Mouse (Mus musculus): Measurements from ENCODE around the gene Bcar3. TPM values are rescaled to one million over a fixed set of nuclear protein-coding genes. Genes with fewer than 3 reads are reported as not detected.
A peak's percentile ranks its signal among the peaks of the same experiment; 100 is the strongest.

Gene Bcar3
- total RNA-seq, 2 experiments from 2014 or later = 14.7 to 15.4 TPM

DNA sequence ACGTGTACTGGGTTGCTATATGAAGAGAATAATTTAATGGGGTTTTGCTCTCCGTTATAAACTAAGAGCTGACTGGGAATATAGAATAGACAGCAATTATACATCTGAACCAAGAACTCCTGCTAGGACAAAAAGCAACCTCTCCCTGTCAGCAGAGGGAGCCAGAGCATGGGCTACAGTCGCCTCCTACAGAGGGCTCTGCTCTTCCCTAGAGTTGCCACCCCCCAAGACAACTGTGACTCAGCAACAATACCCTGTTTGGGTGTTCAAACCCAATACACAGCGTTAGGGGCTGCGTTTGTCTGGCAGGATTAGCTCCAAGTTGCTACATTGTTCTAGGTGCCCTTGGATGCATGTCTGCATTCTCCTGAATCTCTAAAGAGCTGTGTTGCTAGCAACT lies 1.6 kb downstream of the Bcar3 start:
- DNase-seq (ENCODE audit: extremely low spot score in 1 of 2, low spot score in 2 of 2) = peak; percentile 62 to 67
- intact Hi-C loops (cut with DNase I) = loop anchor here (1.0 to 10.0 kb wide), 3 partner anchors 172 to 629 kb away; partner anchors contain the start of gene 1810037I17Rik
- peak; percentile 75 for TF ChIP-seq CTCF (IDR thresholded peaks at IDR 0.05)
- no peak overlapping the region for H3K4me3 ChIP-seq
- H3K27ac ChIP-seq = peak overlapping the region; percentile 99

DNA sequence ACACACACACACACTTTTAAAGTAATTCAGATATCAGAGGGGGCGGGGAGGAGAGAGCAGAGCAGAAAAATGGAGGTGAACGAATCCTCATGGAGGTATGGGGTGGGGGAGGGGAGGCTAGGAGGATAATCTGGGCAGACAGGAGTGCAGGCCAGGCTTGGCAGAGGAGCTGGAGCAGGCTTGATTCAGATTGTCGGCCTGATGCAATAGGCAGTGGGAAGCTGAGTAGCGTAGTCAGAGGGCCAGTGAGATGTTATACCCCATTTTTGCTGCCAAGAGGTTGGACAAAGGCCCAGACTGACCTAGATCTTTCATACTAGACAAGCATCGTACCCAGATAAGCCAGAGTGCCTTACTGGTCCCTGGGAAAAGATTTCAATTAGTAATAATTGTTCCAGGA lies 3.0 kb downstream of the Bcar3 start:
- no peak overlapping the region for H3K27ac ChIP-seq
- intact Hi-C loops (cut with DNase I) = loop anchor here (5.0 to 10.0 kb wide), 2 partner anchors 170 to 628 kb away; partner anchors contain the start of gene 1810037I17Rik
- no peak for TF ChIP-seq CTCF (IDR thresholded peaks at IDR 0.05)
- H3K4me3 ChIP-seq = no peak overlapping the region
- no peak for DNase-seq (ENCODE audit: extremely low spot score in 1 of 2, low spot score in 2 of 2)

DNA sequence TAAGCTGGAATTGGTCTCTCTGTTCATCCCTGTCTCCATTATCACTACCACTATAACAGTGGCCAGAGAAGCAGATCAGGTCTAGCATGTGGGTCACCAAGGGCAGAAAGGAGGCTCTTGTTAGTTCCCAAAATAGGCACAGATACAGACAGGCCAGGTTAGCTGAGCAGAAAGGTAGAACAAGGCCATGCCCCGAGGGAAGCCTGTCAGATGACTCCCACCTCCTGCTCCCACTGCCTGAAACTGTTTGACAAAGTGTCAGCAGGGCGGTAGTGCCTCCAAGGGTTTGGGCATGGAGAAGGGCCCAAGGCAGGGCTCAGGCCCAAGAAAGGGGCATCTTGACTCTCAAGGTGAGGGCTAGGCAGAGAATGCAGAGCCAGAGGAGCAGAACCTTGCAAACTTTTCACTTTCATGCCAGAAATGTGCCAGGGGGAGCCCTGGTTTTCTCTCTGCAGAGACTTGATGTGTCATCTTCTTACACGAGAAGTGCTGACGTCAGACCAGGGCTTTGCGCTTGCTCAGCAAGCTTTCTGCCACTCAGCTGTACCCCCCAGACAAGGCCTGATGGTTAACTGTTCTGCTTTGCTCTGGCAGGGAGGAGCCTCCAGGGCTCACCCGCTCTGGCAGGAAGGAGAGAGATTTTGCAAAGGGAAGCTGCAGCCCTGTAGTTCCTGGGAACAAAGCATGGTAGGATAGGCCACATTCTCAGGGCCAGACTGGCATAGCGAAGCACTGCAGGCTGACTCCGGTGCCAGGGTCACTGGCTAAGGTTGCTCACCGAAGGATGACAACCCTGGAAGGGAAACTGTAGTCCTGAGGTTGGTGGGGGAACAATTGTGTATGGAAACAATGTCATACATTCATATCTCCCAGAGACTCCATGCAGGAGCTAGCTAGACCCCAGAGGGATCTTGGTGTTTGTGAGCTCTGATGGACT lies 7.3 kb downstream of the Bcar3 start:
- Histone ChIP-seq H3K27ac (peak overlapping the region; percentile 29; the same call in 1 of the 2 replicates), H3K4me3 (no peak overlapping the region)
- TF ChIP-seq CTCF (IDR thresholded peaks at IDR 0.05) = no peak; the same call in 1 of the 2 replicates
- intact Hi-C loops (cut with DNase I) = no loop called here
- DNase-seq (ENCODE audit: extremely low spot score in 1 of 2, low spot score in 2 of 2) = peak; percentile 63 to 77

DNA sequence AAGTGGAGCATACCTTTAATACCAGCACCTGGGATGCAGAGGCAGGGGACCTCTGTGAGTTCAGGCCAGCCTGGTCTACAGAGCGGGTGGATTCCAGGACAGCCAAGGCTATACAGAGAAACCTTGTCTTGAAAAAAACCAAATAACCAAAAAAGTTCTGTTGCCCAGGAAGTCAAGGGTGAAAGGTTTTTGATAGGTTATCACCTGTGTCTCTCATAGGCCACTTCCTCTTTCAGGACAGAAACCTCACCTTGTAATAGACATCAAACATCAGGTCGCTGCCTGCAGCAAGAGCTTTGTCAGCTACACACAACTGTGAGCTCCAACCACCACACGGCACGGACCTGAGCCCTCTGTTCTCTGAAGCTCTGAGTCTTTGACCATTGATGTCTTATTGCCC lies 10.6 kb downstream of the Bcar3 start:
- no peak for DNase-seq (ENCODE audit: extremely low spot score in 1 of 2, low spot score in 2 of 2)
- H3K4me3 ChIP-seq = no peak overlapping the region
- intact Hi-C loops (cut with DNase I) = no loop called here
- TF ChIP-seq CTCF (IDR thresholded peaks at IDR 0.05) = no peak
- H3K27ac ChIP-seq = no peak overlapping the region

DNA sequence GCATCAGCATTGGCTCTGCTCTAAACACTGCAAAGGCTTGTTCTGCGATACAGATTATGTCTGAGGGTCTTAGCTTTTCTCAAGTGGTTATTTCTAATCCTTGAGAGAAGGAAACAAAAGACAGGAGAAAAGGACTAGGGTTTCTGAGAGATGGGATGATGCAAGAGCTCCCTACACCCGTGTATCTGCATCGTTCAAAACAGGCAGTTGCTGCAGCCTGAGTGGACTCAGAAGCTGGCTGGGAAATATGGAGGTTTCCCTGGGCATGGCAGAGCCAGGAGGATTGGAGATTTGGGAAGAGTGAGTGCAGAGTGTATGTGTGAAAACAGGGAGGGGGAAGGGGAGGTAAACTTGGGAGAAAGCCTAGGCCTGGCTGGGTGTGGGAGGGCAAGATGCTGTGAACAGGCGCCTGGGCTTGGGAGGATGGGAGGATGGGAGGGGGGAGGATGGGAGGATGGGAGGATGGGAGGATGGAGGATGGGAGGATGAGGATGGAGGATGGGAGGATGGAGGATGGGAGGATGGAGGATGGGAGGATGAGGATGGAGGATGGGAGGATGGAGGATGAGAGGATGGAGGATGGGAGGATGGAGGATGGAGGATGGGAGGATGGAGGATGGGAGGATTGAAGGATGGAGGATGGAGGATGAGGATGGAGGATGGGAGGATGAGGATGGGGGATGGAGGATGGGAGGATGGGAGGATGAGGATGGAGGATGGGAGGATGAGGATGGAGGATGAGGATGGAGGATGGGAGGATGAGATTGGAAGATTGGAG lies 14.1 kb downstream of the Bcar3 start:
- H3K27ac ChIP-seq = no peak overlapping the region
- no peak overlapping the region for H3K4me3 ChIP-seq
- no peak for TF ChIP-seq CTCF (IDR thresholded peaks at IDR 0.05)
- no peak for DNase-seq (ENCODE audit: extremely low spot score in 1 of 2, low spot score in 2 of 2)
- intact Hi-C loops (cut with DNase I) = no loop called here

DNA sequence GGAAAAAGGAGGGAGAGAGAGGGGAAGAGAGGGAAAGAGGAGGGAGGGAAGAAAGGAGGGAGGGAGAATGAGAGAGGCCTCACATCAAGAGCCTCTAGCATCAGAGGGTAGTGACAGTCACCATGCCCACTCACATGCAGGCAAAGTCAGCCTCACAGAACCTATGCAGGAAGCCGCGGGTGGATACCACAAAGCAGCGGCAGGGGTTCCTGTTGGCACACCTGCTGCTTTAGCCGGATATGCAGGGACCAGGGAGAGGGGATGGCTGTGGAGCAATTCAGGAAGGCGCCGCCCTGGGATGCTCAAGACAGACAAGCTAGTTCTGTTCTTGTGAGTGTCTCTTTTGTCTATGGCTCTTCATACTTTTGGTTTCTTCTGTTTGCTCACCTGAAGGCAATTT lies 15.0 kb downstream of the Bcar3 start:
- intact Hi-C loops (cut with DNase I) = no loop called here
- DNase-seq (ENCODE audit: extremely low spot score in 1 of 2, low spot score in 2 of 2) = no peak
- H3K27ac ChIP-seq = no peak overlapping the region
- H3K4me3 ChIP-seq = no peak overlapping the region
- TF ChIP-seq CTCF (IDR thresholded peaks at IDR 0.05) = no peak

DNA sequence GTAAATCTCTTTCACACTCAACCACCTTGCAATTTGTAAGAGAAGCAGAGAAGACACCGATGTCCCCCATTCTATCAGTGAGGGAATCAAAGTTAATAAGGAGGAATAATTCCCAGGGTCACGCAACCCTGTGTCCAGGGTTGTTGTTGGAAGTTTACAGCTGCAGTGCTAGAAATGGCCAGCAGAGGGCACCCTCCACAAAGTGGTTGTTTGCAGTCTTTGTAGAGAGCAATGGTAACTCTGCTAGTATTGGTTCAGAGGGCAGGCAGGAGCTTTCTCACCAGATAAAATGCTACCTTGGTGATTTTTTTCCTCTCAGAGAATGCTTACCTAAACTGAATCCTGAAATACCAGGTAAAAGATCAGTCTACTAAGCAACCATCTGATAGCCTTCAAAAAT lies 18.1 kb downstream of the Bcar3 start:
- Histone ChIP-seq H3K4me3 (no peak overlapping the region), H3K27ac (no peak overlapping the region)
- peak; percentile 100 for TF ChIP-seq CTCF (IDR thresholded peaks at IDR 0.05)
- intact Hi-C loops (cut with DNase I) = loop anchor here (1.0 to 10.0 kb wide), 3 partner anchors 154 to 473 kb away; no protein-coding TSS in a partner anchor
- peak; percentile 74 to 90 for DNase-seq (ENCODE audit: extremely low spot score in 1 of 2, low spot score in 2 of 2)

DNA sequence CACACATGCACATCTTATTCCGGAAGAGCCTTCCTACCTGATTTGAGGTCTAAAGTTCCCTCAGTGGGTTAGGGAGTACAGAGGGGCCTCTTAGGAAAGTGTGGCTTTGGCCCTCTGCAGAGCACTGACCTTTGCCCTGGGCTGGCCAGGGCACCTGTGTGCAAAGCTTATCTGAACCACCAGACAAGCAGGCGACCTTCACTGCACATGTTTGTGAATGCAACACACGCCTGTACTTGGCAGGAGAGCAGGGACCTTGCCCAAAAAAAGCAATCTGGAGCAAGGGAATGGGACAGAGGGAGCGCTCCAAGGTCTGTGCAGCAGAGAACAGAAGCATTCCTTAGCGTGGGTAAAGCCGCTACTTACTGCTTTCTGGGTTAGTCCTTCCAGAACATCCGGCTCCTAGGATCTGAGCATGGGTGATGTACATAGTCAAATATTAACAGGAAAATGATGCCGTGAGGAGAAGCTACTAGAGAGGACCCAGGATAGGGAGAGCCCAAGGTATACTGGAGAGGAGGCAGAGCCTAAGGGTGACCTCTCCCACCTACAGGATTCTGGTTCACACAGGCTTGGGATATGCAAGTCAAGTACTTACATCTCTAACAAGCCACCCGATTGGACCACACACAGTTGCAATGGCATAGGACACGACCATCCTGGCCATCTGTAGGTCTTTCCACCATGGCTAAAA lies 19.1 kb downstream of the Bcar3 start:
- TF ChIP-seq CTCF (IDR thresholded peaks at IDR 0.05) = no peak
- Histone ChIP-seq H3K27ac (no peak overlapping the region), H3K4me3 (no peak overlapping the region)
- DNase-seq (ENCODE audit: extremely low spot score in 1 of 2, low spot score in 2 of 2) = no peak
- intact Hi-C loops (cut with DNase I) = loop anchor here (1.0 to 10.0 kb wide), 3 partner anchors 153 to 472 kb away; no protein-coding TSS in a partner anchor

DNA sequence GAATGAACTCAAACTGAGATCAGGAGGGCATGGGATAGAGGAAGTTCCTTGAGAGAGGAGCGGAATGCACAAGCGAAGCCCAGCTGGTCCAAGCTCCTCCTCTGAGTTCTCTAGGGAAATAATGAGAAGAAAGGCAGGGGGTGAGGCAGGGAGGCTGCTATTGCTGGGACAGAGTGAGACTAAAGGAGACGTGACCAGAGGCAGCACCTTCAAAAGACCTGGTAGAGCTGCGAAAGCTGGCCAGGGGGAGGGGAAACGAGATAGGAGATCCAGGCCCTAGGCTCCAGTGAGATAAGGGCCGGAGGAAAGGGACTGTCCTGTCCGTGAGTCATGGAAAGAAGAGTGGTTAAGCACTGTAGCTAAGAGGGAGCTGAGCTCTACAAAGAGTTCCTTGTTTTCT lies 20.0 kb downstream of the Bcar3 start:
- no peak for DNase-seq (ENCODE audit: extremely low spot score in 1 of 2, low spot score in 2 of 2)
- TF ChIP-seq CTCF (IDR thresholded peaks at IDR 0.05) = no peak
- H3K27ac ChIP-seq = no peak overlapping the region
- no peak overlapping the region for H3K4me3 ChIP-seq
- intact Hi-C loops (cut with DNase I) = loop anchor here (10.0 kb wide), 1 partner anchor 471 kb away; no protein-coding TSS in a partner anchor

DNA sequence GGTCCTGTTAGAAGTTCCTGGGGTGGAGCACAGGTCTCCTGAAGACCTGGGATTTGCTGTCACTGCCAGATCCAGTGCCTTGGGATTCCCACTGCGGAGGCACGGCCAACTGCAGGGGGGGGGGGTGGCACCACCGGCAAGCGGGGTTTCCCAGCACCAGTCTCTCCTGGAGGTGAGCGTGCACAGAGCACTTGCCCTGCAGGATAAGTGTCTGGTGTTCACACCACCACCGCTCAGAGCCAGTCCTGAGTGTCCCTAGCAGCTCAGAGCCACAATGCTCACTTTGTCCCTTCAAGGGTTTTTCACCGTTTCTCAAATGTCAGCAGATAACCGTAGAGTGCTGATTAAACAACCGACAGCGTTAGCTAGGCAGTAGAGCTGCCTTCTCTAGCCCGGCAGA lies 22.7 kb downstream of the Bcar3 start:
- H3K27ac ChIP-seq = no peak overlapping the region
- no peak for DNase-seq (ENCODE audit: extremely low spot score in 1 of 2, low spot score in 2 of 2)
- no peak overlapping the region for H3K4me3 ChIP-seq
- no peak for TF ChIP-seq CTCF (IDR thresholded peaks at IDR 0.05)
- intact Hi-C loops (cut with DNase I) = loop anchor here (10.0 kb wide), 1 partner anchor 468 kb away; no protein-coding TSS in a partner anchor

DNA sequence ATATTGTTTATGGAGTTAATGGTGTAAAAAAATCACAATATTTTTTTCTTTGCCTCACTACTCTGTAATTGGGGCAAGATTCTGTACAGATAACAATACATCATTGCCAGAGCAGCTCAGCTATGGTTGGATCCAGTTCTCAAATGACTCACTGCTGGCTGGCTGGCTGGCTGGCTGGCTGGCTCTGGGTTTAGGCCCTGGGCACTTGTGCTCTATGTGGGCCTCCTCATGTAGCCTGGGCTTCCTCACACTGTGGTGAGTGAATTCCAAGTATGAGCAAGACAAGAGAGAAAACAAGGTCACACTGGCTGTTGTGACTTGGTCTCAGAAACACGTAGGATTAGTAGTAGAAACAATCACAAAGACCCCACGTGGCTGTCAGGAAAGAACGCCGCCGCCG lies 23.4 kb downstream of the Bcar3 start:
- DNase-seq (ENCODE audit: extremely low spot score in 1 of 2, low spot score in 2 of 2) = no peak
- TF ChIP-seq CTCF (IDR thresholded peaks at IDR 0.05) = no peak
- H3K27ac ChIP-seq = no peak overlapping the region
- intact Hi-C loops (cut with DNase I) = loop anchor here (10.0 kb wide), 1 partner anchor 467 kb away; no protein-coding TSS in a partner anchor
- H3K4me3 ChIP-seq = no peak overlapping the region
